Mouse (Mus musculus): ENCODE data around the gene Naif1. TPM values are rescaled to one million over a fixed set of nuclear protein-coding genes. Genes with fewer than 3 reads are reported as not detected.
A peak's percentile ranks its signal among the peaks of the same experiment; 100 is the strongest.

Naif1 gene
- total RNA-seq (2021) = 4.3 and 4.4 TPM in 2 replicates
- long read RNA-seq, experiment 1, full-length matches to known transcripts = 7 of 8 reads
- long read RNA-seq, experiment 1, partial matches to known transcripts = 0 of 8 reads
- long read RNA-seq, experiment 1, other reads (novel, unspliced or antisense) = 1 of 8 reads
- long read RNA-seq, experiment 2, full-length matches to known transcripts = 6 of 8 reads
- long read RNA-seq, experiment 2, partial matches to known transcripts = 2 of 8 reads
- long read RNA-seq, experiment 2, other reads (novel, unspliced or antisense) = 0 of 8 reads

DNA sequence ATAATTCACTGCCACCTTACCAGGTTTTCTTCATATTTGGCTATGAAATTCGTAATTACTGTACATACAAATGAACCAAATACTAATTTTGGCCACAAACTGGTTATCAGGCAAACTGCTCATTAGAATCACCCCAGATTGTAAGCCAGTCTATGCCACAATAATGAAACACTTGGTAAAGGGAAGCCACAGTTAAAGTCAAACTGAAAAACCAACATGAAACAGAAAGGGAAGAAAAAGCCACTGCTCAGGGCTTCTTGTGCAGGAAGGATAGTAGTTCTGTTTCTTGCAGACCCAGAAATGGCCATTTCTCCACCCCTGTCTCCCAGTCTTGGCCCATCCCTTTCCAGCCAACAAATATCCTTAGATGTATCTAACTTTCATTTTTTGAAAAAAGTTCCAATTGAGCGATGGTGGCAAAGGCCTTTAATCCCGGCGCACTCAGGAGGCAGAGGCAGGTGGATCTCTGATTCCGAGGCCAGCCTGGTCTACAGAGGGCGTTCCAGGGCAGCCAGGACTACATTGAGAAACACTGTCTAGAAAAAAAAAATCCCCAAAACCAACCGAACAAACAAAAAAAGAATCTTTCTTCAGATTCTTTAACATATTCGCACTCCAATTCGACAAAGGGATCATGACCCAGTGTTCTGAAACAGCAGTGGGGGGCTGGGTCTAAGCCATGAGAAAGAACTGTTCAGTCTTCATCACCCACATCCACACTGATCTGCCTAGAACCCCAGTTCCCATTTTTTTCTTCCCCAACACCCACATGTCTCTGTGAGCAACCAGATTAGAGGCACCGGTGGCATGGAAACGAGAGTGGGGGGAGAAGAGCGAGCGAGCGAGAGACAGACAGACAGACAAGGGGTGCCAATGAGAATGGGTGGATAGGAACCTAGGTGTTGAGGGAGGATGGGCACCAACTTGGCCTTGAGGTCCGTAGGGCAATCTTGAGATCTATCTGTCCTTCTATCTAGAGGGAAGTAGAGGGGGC lies at the start of gene Naif1:
Gene Naif1 (plus strand): TSS at position 697 of the 994 bp plus-strand sequence.
- DNase-seq = peak; percentile 28

DNA sequence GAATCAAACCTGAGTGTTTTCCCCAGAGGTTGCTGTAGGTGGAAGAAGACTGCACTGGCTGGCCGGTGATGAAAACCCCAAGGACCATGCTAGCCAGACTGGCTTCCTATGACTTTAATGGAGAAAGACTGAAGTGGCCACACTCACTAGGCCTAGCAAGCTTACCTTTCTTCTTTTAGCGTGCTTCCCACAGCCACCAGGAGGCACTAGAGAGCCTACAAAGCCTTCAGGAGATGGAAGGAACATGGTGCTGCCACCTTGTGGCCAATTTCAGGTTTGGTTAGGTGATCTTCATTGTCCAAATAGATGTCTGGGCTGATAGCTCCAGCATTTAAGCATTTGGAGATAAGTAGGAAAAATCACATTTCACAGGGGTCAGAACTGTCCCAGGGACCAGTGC lies 45.6 kb upstream of the Naif1 start:
- DNase-seq = peak; percentile 96

GRCm38 (mm10) chr2:32407144-32407824 lies 43.0 kb upstream of the Naif1 start:
- no peak for DNase-seq

DNA sequence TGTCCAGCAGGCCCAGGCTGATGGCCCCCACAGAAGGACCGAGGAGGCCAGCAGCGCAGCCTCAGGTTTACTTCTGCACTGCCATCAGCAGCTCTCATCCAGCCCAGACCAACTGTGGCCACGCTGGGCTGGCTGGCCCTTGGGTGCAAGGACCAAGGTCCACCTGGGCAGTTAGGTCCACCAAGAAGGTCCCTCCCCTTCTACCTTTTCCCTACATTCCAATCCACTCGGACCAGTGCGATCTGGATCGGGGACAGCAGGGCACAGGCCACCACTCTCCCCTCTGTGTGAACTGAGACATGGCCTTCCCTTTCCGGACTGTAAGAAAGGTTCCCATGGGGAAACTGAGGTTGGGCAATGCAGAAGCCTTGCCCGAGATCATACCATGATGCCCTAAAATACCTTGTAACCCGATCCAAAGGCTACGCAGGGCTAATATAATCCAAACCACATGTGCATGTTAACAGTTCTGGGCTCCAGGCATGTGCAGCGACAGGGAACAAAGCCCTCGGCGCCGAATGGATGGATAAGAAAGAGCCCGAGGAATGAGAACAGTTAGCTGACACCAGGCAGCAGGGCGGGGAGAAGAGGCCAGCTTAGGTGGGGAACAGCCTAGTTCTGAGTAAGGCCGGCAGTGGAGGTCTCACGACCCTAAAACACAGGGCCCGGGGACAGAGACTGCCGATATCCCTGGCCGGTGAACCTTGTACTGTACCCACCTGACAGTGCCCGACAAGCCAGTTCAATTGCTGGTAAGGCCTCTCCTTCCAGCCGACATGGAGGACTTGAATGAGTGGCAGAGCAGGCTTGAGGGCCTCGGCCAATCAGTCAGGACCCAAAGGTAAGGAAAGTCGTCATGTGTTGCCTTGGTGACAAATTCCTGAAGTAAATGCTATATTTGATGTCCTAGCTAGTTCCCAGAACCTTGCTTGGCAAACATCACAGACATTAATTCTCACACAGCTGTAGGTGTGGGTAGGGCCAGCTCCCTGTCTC lies 41.5 kb upstream of the Naif1 start:
- DNase-seq = peak; percentile 49

GRCm38 (mm10) chr2:32411407-32411806 lies 38.9 kb upstream of the Naif1 start:
- no peak for DNase-seq

- no peak for DNase-seq
These were observed 37.3 kb upstream of the Naif1 start for GRCm38 (mm10) chr2:32412742-32413531.

DNA sequence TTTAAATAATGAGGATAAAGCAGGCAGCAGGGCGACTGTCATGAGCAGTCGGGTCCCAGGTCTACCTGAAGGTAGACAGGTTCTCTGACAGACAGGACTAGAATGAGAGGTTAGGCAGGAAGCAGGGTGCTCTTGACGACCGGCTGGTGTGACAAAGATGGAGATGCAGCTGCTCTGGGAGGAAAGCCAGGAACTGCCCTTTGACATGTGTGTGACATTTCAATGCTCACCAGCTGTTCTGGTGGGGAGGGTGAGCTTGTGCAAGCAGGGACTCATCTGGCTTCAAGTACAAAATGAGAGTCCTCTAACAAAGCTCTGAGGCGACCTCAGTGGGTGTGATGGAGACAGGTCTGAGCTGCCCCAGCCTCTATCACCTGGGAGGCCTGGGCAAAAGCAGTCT lies 36.3 kb upstream of the Naif1 start:
- peak; percentile 54 for DNase-seq

DNA sequence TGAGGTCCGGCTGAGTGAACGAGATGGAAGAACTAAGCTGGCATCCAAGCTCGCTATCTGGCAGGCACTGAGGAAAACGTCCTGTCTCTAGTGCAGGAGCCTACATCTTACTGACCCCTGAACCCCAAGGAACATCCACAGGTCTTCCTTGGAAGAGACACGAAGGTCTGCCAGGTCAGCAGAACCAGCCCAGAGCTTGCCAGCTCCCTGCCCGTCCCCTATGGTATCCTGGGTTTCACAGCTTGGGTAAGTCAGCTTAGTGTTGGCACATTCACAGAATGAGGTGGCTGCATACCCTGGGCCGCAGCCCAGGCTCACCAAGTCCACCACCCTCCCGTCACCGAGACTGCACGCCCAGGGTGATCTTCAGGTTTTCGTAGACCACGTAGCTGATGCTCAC lies 34.5 kb upstream of the Naif1 start:
- no peak for DNase-seq

DNA sequence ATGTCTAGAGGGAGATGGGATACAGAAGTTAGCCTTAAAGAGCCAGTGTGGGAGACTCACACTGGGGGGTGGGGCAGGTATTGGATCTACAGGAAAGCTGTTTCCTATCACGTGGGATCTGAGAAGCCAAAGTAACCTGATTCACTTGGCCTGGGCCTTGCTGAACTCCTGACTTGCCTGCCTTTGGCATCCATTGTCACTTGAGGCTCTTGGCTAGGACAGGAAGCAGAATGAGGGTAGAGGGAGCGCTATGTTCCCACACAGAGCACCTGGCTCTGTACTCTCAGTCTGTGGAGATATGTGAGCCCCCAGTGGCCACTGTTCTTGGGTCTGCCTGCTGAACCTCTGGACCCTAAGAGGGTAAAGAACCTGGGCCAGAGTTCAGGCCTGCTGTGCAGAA lies 33.7 kb upstream of the Naif1 start:
- DNase-seq = no peak

DNA sequence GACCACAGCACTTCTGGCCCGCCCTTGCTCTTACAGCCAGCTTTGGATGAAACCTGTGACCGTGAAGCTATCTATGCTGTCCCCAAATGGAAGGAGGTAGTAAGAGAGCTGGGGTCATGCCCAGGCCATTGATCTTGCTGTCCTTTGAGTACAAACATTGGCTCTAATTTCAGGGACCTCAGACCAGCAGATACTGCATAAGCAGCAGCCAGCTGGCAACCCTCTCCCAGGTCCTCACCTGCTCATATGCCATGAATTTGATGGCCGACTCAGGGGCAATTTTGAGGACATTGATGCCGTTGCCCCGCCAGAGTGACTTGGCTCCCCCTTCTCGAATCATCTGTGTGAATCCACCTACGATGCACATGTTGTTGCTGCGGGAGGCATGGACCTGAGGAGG lies 32.8 kb upstream of the Naif1 start:
- no peak for DNase-seq

DNA sequence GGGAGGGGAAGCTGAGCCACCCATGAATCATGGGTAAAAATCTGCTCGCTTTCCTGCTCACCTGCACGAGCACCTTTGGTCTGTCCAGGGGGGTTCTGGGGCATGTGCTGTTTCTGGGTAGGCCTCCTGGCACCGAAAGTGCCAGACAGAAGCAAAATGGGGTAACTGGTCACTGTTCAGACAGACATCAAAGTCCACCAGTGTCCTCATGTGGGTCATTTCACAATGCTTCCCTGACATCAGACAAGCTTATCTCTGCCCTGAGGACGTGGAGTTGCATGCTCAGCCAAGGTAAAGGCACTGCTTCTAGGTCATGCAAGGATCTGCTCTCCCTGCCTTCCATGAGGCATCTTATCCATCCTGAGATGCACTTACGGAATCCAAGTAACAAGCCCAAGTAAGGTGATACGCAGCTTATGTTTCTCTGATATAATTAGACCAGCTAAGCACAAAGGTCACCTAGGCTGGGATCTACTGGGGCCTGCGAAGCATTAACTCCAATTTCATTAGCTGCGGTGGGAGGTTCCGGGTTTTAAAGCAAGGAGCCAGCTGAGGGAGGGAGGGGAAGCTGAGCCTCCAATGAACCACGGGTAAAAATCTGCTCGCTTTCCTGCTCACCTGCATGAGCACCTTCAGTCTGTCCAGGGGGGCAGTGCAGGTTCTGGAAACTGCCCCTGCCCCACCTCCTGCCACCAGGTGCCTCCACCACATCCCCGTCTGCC lies 31.7 kb upstream of the Naif1 start:
- peak; percentile 47 for DNase-seq

DNA sequence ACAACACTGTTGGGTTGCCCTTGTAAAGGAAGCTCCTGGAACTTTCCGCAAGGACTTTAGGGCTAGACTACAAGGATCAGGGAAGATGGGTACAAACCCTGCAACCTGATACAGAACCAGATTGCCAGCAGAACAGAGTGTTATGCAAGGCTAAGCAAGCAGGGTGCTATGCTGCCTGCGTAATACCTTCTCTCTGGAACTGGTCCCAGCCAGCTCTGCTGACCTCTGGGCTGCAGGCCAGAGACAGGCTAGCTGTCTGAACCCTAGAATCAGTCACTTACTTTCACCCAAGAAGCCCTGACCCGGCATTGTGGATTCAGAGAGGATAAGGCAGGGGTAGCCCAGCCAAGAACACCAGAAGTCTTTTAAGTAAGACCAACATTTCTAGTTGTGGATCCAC lies 30.9 kb upstream of the Naif1 start:
- peak; percentile 88 for DNase-seq

DNA sequence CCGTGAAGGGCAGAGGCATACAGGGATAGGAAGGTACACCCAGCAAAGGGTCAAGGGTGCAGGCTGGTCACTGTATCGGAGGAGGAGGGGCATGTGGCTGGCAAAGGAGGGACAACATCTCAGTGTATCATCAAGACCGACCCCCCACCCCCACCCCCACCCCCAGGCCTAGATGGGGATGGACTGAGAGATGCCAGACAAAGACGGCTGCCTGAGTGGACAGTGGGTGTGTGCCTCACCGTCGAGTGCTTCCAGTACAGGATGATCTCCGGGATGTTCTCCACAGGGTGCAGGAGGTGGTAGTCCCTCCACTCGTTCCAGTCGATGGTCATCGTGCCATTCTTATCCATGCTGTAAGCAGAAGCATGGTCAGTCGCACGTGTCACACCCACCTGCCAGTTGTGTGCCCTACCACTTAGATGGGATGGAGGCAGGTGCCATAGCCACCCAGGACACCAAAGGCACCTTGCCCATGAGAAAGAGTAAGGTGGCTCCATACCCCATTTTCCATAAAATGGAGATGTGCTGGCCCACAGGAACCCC lies 30.1 kb upstream of the Naif1 start:
- DNase-seq = no peak

DNA sequence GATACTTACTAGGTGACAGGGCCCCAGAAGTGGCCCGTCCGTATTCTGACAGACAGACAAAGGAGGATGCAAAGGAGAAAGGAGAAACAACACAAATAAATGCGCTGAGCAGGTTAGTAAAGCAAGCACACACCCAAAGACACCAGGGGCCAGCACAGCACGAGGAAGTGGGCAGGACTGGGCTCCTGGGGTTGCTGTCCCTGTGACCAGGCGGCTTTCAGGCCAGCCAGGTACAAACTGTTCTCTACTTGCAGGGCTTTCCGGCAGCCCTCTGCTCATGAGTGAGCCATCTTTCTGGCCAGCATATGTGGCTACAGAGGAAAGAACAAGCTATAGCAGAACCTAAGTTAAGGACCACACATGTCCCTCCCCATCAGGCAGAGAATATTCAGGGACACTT lies 29.6 kb upstream of the Naif1 start:
- peak; percentile 14 for DNase-seq

- peak; percentile 59 for DNase-seq
These were observed 28.4 kb upstream of the Naif1 start for GRCm38 (mm10) chr2:32421851-32422251.

- peak; percentile 84 for DNase-seq
These were observed 26.6 kb upstream of the Naif1 start for GRCm38 (mm10) chr2:32423481-32424331.

DNA sequence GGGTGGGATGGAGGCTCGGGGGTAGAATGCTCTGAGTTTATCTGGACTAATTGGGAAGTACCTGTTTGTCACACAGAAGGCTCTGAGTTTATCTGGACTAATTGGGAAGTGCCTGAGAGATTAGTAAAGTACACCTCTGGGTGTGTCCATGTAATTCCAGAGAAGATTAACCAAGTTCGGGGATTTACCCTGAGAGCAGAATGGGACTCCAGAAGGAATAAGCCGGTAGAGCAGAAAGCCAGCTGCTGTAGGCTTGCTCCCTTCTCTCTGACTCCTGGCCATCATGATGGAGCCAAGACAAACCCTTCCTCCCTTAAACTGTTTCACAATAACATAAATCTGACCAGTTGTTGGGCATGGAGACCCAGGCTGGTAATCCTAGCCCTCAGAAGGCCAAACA lies 25.5 kb upstream of the Naif1 start:
- DNase-seq = no peak

- peak; percentile 7 for DNase-seq
These were observed 24.7 kb upstream of the Naif1 start for GRCm38 (mm10) chr2:32425568-32425967.

DNA sequence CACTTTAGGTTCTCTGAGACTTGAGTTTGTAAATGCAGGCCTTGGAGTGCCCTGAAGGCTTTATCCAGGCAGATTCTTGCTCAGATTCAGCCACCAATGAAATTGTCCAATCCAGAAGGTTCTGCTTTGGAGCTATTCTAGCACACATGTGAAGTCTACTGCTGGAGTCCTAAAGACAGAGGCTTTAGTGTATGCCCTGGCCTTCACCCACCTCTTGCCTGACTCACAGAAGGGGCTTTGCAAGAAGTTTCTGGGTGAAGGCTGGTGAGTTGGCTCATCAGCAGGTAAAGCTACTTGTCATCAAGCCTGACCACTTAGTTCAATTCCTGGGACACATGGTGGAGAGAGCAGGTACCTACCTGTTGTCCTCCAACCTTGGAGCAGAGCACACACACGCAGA lies 24.1 kb upstream of the Naif1 start:
- peak; percentile 22 for DNase-seq
